Mouse (Mus musculus): Measurements from ENCODE around the gene Luc7l2. TPM values are rescaled to one million over a fixed set of nuclear protein-coding genes. Genes with fewer than 3 reads are reported as not detected.

Luc7l2 gene
- polyA plus RNA-seq (2012; rRNA removed): 151 and 153 TPM in 2 replicates

GRCm38 (mm10) chr6:38551062-38551988, at the start of gene Luc7l2:
TSS of gene Luc7l2 (plus strand) at chr6:38551334.

GRCm38 (mm10) chr6:38533428-38534405, 17.4 kb upstream of the Luc7l2 start, which contains the start of gene Fmc1:
TSS of gene Fmc1 (plus strand) at chr6:38533502.

DNA sequence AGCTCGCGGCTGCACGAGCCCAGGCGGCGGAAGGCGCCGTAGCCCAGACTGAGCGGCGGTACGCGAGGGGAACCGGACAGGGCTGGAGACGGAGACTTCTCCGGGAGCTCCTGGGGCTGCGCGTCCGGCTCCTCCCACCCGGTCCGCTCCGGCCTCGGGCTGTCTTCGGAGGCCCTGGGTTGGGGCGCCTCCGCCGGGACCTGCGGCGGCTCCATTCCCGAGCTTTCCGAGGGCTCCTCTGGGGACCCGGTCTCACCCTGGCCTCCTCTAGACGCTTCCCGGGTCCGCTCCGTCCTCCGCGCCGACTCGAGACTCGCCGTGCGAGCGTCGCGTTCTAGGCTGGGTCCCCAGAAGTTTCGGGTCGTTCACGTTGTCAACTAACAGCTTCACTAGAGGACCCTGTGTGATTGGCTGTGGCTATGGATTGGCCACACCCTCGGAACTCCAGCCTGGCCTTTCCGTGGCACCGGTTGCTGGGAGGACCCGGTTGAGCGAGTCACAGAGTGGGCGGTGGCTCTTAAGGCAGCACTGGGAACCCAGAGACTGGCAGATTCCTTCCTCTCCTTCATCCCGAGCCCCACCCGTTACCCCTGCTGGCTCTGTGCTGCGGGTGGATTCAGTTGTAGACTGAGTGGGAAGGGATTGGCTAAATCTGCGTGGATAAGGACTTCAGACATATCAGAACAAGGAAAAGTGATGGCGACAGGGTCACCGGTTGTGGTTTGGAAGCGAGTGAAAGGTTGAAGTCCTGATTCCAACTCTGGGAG, 85.9 kb downstream of the Luc7l2 start, which contains the start of gene Klrg2:
Klrg2 (minus strand) TSS at position 391 of the 767 bp plus-strand sequence.

Other genes with a start within 250 kb of the Luc7l2 start
- gene Zc3hav1, start 196.7 kb upstream of the Luc7l2 start, polyA plus RNA-seq (2012; rRNA removed): 1.8 TPM in 2 replicates
- 8.1 and 8.2 TPM in 2 replicates for gene Ttc26, start 169.9 kb upstream of the Luc7l2 start, polyA plus RNA-seq (2012; rRNA removed)
- gene Ubn2, start 117.4 kb upstream of the Luc7l2 start, polyA plus RNA-seq (2012; rRNA removed): 24.0 and 24.7 TPM in 2 replicates
- gene Fmc1, start 17.8 kb upstream of the Luc7l2 start, polyA plus RNA-seq (2012; rRNA removed): 158 and 195 TPM in 2 replicates
- gene Klrg2, start 85.9 kb downstream of the Luc7l2 start, polyA plus RNA-seq (2012; rRNA removed): 0.21 and 0.28 TPM in 2 replicates
- 80.6 and 81.0 TPM in 2 replicates for gene Clec2l, start 111.7 kb downstream of the Luc7l2 start, polyA plus RNA-seq (2012; rRNA removed)